Mouse (Mus musculus): ENCODE data around the gene Cnp. TPM values are rescaled to one million over a fixed set of nuclear protein-coding genes. Genes with fewer than 3 reads are reported as not detected.

The Cnp gene
- polyA plus RNA-seq, 1 experiment from 2014 or later: 21.5 TPM

DNA sequence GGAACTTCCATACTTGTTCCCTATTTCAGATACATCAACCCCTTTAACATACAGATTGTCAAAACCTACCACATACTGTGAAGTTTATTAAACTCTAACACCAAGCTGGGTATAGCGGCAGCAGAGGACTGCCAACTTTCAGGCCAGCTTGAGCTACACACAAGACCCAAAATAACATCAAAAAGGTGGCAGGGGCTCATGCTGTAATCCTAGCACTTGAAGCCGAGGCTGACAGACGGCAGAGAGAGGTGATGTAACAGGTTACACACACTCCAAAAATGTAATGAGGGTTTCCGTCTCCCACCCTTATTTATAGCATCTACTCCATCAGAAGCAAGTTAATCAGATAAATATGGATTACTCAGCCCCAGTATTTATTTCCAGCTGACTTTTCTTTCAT is 20.8 kb downstream of the Cnp start:
- Histone ChIP-seq H3K36me3 (peaks cover 100% of the 10 kb centered on the region), H3K27me3 (no peaks in the 10 kb centered on the region), H3K27ac (no peak overlapping the region), H3K9me3 (no peaks in the 10 kb centered on the region), H3K4me3 (replicated peaks) (no peak overlapping the region), H3K4me2 (replicated peaks) (no peak overlapping the region), H3K9ac (replicated peaks) (no peak overlapping the region), H3K4me1 (replicated peaks) (no peaks in the 10 kb centered on the region)
- WGBS: 83% methylated on average over 4 of the region's 4 CpGs
- no peak for ATAC-seq

- Histone ChIP-seq H3K27me3 (no peaks in the 10 kb centered on the region), H3K4me1 (replicated peaks) (no peaks in the 10 kb centered on the region), H3K9me3 (no peaks in the 10 kb centered on the region), H3K9ac (replicated peaks) (no peak overlapping the region), H3K4me2 (replicated peaks) (no peak overlapping the region), H3K4me3 (replicated peaks) (no peak overlapping the region), H3K36me3 (peaks cover 91% of the 10 kb centered on the region), H3K27ac (no peak overlapping the region)
- WGBS: 93% methylated on average over 4 of the region's 4 CpGs
- ATAC-seq: no peak
Measured at GRCm38 (mm10) chr11:100598074-100598473, 23.4 kb downstream of the Cnp start.

- 94% methylated on average over 3 of the region's 3 CpGs for WGBS
- ATAC-seq: no peak
- Histone ChIP-seq H3K4me2 (replicated peaks) (no peak overlapping the region), H3K27me3 (no peaks in the 10 kb centered on the region), H3K4me1 (replicated peaks) (peaks cover 17% of the 10 kb centered on the region), H3K9ac (replicated peaks) (no peak overlapping the region), H3K4me3 (replicated peaks) (no peak overlapping the region), H3K27ac (no peak overlapping the region), H3K9me3 (no peaks in the 10 kb centered on the region), H3K36me3 (peaks cover 64% of the 10 kb centered on the region)
Measured at GRCm38 (mm10) chr11:100601372-100601771, 26.7 kb downstream of the Cnp start.

DNA sequence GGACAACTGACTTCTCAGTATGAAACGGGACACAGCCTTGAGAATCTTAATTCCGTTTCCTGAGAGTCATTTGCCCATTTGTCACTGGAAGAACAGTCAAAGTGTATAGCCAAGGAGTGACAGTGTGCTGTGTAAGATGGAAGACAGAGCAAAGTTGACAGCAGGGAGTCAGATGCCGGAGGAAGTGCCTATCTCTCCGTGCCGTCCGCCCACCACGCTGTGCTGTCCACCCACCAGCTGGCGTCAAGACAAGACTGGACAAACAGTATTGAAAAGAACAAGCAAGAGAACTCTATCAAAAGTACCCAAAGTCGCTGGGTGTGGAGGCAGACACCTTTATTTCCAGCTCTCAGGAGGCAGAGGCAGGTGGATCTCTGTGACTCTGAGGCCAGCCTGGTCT is 28.5 kb downstream of the Cnp start:
- Histone ChIP-seq H3K27ac (no peak overlapping the region), H3K4me2 (replicated peaks) (no peak overlapping the region), H3K9me3 (no peaks in the 10 kb centered on the region), H3K27me3 (no peaks in the 10 kb centered on the region), H3K9ac (replicated peaks) (no peak overlapping the region), H3K36me3 (peaks cover 49% of the 10 kb centered on the region), H3K4me1 (replicated peaks) (peaks cover 17% of the 10 kb centered on the region), H3K4me3 (replicated peaks) (no peak overlapping the region)
- WGBS: 91% methylated on average over 9 of the region's 9 CpGs
- ATAC-seq: no peak

DNA sequence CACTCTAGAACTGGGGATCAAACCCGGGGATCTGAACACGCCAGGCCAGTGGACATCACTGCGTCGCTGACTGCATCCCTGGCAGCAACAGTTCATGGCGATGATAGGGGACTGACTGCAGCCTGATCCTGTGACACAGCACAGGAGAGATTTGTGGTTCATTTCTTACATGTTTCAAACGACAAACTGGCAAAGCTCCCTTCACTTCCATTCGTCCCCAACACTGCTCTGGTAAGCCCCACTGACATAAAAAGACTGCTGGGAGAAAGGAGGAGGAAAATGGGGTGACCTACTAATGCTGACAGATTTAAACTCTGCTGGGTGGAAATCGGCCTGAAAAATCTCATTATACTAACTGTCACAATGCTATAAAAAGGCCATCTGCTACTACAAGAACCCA is 29.1 kb downstream of the Cnp start:
- Histone ChIP-seq H3K4me3 (replicated peaks) (no peak overlapping the region), H3K36me3 (peaks cover 43% of the 10 kb centered on the region), H3K4me2 (replicated peaks) (no peak overlapping the region), H3K9ac (replicated peaks) (no peak overlapping the region), H3K27me3 (no peaks in the 10 kb centered on the region), H3K27ac (no peak overlapping the region), H3K9me3 (no peaks in the 10 kb centered on the region), H3K4me1 (replicated peaks) (peaks cover 17% of the 10 kb centered on the region)
- ATAC-seq: no peak
- 81% methylated on average over 8 of the region's 8 CpGs for WGBS

DNA sequence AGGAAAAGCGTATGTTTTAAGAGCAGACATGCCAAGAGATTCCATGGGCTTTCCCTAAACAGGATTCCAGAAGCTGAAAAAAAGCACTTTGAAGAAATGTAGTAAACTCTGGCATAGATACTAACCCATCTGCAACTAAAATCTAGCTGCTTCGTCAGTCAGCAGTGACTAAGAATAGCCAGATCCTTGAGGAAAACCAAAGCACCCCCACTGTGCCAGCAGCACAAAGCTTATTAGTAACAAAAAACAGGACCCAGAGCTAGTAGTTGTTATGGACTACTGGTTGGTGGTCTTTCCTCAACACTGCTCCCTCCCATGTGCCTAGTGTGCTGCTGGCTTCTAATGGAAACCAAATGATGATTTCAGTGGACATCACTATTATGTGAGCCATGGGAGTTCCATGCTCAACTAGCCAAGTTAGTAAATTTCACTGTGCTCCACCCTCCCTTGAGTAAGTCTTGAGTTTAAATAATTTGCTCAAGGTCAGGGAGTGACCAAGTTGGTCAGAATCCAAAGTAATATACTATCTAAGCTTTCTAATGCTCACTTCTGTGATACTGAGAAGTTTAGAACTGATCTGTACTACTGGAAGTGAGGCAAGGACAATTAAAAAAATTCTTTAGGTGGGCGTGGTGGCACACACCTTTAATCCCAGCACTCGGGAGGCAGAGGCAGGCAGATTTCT is 29.8 kb downstream of the Cnp start:
- no peak for ATAC-seq
- Histone ChIP-seq H3K36me3 (peaks cover 36% of the 10 kb centered on the region), H3K9ac (replicated peaks) (no peak overlapping the region), H3K4me1 (replicated peaks) (peaks cover 17% of the 10 kb centered on the region), H3K27me3 (no peaks in the 10 kb centered on the region), H3K9me3 (no peaks in the 10 kb centered on the region), H3K4me3 (replicated peaks) (no peak overlapping the region), H3K4me2 (replicated peaks) (no peak overlapping the region), H3K27ac (no peak overlapping the region)
- 86% methylated on average over 4 of the region's 4 CpGs for WGBS

DNA sequence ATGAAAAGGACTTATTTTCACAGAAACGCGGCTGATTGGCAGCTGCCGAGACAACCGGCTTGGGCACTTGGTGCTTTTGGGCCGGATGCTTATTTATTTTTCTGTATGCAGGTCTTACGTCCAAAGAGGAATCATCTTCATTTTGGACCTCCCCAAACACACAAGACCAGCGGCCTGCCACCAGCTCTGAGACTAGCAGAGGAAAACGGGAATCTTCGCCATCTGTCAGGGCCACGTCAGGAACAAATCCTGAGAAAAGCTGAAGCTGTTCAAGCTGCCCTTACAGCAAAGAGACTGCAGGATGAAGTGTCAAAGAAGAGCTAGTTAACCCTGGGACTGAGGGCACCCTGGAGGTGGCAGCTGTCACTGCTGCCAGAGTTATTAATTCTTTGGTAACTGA is 30.7 kb downstream of the Cnp start:
- Histone ChIP-seq H3K36me3 (peaks cover 26% of the 10 kb centered on the region), H3K4me1 (replicated peaks) (peaks cover 17% of the 10 kb centered on the region), H3K4me3 (replicated peaks) (no peak overlapping the region), H3K9ac (replicated peaks) (no peak overlapping the region), H3K27ac (peak overlapping the region; percentile 44; the same call in 1 of the 2 replicates), H3K9me3 (no peaks in the 10 kb centered on the region), H3K4me2 (replicated peaks) (no peak overlapping the region), H3K27me3 (no peaks in the 10 kb centered on the region)
- 83% methylated on average over 10 of the region's 10 CpGs for WGBS
- ATAC-seq: no peak

- no peak for ATAC-seq
- Histone ChIP-seq H3K27ac (no peak overlapping the region), H3K4me2 (replicated peaks) (no peak overlapping the region), H3K36me3 (peaks cover 16% of the 10 kb centered on the region), H3K4me1 (replicated peaks) (peaks cover 17% of the 10 kb centered on the region), H3K9ac (replicated peaks) (no peak overlapping the region), H3K4me3 (replicated peaks) (no peak overlapping the region), H3K9me3 (no peaks in the 10 kb centered on the region), H3K27me3 (no peaks in the 10 kb centered on the region)
- WGBS: 96% methylated on average over 6 of the region's 6 CpGs
Measured at GRCm38 (mm10) chr11:100607121-100607520, 32.4 kb downstream of the Cnp start.

- no peaks in the 10 kb centered on the region for H3K9me3 ChIP-seq
- WGBS: 82% methylated on average over 4 of the region's 4 CpGs
- H3K36me3 ChIP-seq: peaks cover 6% of the 10 kb centered on the region; the same call in 1 of the 2 replicates
- ATAC-seq: no peak
- no peak overlapping the region for H3K9ac ChIP-seq (replicated peaks)
- no peak overlapping the region for H3K4me2 ChIP-seq (replicated peaks)
- H3K4me3 ChIP-seq (replicated peaks): no peak overlapping the region
- no peak overlapping the region for H3K27ac ChIP-seq
- peaks cover 19% of the 10 kb centered on the region for H3K4me1 ChIP-seq (replicated peaks)
- no peaks in the 10 kb centered on the region for H3K27me3 ChIP-seq
Measured at GRCm38 (mm10) chr11:100608796-100609195, 34.1 kb downstream of the Cnp start.

GRCm38 (mm10) chr11:100609355-100609996 is 34.8 kb downstream of the Cnp start:
- Histone ChIP-seq H3K9me3 (no peaks in the 10 kb centered on the region), H3K4me3 (replicated peaks) (no peak overlapping the region), H3K4me2 (replicated peaks) (no peak overlapping the region), H3K27ac (no peak overlapping the region), H3K36me3 (peaks cover 6% of the 10 kb centered on the region; the same call in 1 of the 2 replicates), H3K27me3 (no peaks in the 10 kb centered on the region), H3K4me1 (replicated peaks) (peaks cover 12% of the 10 kb centered on the region), H3K9ac (replicated peaks) (no peak overlapping the region)
- no peak for ATAC-seq
- WGBS: 91% methylated on average over 5 of the region's 5 CpGs

- no peak overlapping the region for H3K9ac ChIP-seq (replicated peaks)
- no peaks in the 10 kb centered on the region for H3K9me3 ChIP-seq
- 82% methylated on average over 9 of the region's 9 CpGs for WGBS
- no peak overlapping the region for H3K4me3 ChIP-seq (replicated peaks)
- H3K4me2 ChIP-seq (replicated peaks): no peak overlapping the region
- no peaks in the 10 kb centered on the region for H3K27me3 ChIP-seq
- H3K4me1 ChIP-seq (replicated peaks): peaks cover 14% of the 10 kb centered on the region
- ATAC-seq: no peak
- peaks cover 6% of the 10 kb centered on the region; the same call in 1 of the 2 replicates for H3K36me3 ChIP-seq
- H3K27ac ChIP-seq: no peak overlapping the region
Measured at GRCm38 (mm10) chr11:100609997-100610680, 35.4 kb downstream of the Cnp start.

DNA sequence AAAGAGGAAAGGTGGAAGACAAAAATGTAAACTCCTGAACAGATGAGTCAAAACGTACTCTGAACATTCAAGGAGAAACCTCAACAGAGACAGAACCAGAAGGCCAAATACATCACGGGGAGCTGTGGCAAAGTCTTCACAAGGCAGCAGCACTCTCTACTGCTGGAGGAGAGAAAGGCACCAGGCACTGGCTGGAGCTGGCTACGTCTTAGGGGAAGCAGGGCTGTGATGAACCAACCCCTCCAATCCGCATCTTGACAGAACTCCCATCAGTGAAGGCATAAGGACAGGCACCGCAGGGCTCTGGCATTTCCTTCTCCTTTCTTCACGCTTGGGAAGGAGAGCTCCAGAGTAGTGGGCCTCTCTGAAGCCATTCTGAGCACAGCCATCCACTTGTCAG is 36.9 kb downstream of the Cnp start:
- no peak overlapping the region for H3K27ac ChIP-seq
- WGBS: 91% methylated on average over 6 of the region's 6 CpGs
- peaks cover 7% of the 10 kb centered on the region; the same call in 1 of the 2 replicates for H3K4me1 ChIP-seq (replicated peaks)
- H3K36me3 ChIP-seq: peaks cover 10% of the 10 kb centered on the region
- H3K9me3 ChIP-seq: no peaks in the 10 kb centered on the region
- H3K4me2 ChIP-seq (replicated peaks): no peak overlapping the region
- no peak overlapping the region for H3K9ac ChIP-seq (replicated peaks)
- H3K4me3 ChIP-seq (replicated peaks): no peak overlapping the region
- no peak for ATAC-seq
- no peaks in the 10 kb centered on the region for H3K27me3 ChIP-seq

All from midbrain, embryonic 13.5 days (tissue).